29 mouse cellular contexts compared by ENCODE assay signal in the genomic region with DNA sequence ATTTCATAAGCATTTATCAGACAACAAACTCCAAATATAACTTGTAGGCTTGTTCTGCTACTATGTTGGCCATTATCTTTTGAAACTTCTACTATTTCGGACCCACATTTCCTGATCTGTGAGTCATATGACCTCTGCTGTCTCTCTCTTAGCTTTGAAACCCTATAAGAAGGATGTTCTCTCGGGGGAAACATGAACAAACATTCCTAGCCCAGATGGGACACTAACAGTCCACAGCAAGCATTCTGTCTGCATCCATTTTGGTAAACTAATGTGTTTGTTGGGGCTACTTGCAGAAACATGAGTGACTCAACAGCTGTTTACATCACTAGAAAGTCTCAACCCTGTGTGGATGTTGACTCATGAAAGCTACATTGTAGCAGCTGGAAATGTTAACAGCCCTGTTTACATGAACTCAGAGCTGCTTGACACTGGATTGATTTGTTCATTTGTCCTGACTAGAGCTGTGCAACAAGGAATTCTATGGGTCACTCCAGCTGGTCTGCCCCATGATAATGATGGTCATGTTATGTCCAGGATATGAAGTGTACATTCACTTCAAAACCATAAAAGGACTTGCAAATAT.
DNase-seq lines count a peak whose midpoint lies in the region; ATAC-seq and TF ChIP-seq lines count a peak whose summit lies in the region.
"Had no signal": no experiment of that assay in that cellular context is flagged by ENCODE, and none has a peak within 500 bp of the region (broad histone marks: within the 10 kb centered on the region; RNA-seq: fewer than 3 reads in every experiment).

No protein-coding gene starts in this region.

- H3K9me3 ChIP-seq in kidney, postnatal 0 days (replicated peaks; ENCODE audit: low read length), result no peaks in the 10 kb centered on the region
- no peaks in the 10 kb centered on the region for H3K9me3 ChIP-seq in stomach, embryonic 14.5 days (ENCODE audit: control insufficient read depth, low read depth, low read length)
- H3K9me3 ChIP-seq: forebrain, embryonic 13.5 days; heart, embryonic 13.5 days; liver, embryonic 12.5 days; megakaryocyte, embryonic 14.5 days; midbrain, embryonic 12.5 days; neural tube, embryonic 13.5 days; stomach, embryonic 15.5 days had no signal

- ATAC-seq in kidney, postnatal 0 days (replicated peaks; ENCODE audit: low FRiP score, low read depth), result no peak
- 0 out of 2 replicates have a peak, but pooled peaks have one; percentile 49 for ATAC-seq in stomach, embryonic 14.5 days (ENCODE audit: insufficient number of reproducible peaks, insufficient read depth, low FRiP score, low read depth)
- ATAC-seq: forebrain, embryonic 13.5 days; liver, embryonic 12.5 days had no signal

- no peak overlapping the region for H3K27ac ChIP-seq in kidney, postnatal 0 days
- no peak overlapping the region for H3K27ac ChIP-seq in stomach, embryonic 14.5 days (ENCODE audit: low read length)
- H3K27ac ChIP-seq: forebrain, embryonic 13.5 days; heart, adult 2 months; heart, embryonic 13.5 days; hindbrain, embryonic 14.5 days; liver, embryonic 12.5 days; midbrain, embryonic 12.5 days; neural tube, embryonic 13.5 days; stomach, embryonic 15.5 days had no signal

- H3K9ac ChIP-seq in kidney, postnatal 0 days (ENCODE audit: low read depth, low read length), result no peak overlapping the region
- no peak overlapping the region for H3K9ac ChIP-seq in stomach, embryonic 14.5 days (replicated peaks; ENCODE audit: low read depth, low read length)
- H3K9ac ChIP-seq: forebrain, embryonic 13.5 days; heart, embryonic 13.5 days; hindbrain, embryonic 14.5 days; liver, embryonic 12.5 days; midbrain, embryonic 12.5 days; neural tube, embryonic 13.5 days; stomach, embryonic 15.5 days had no signal

- no peak overlapping the region for H3K4me2 ChIP-seq in kidney, postnatal 0 days (ENCODE audit: low read length)
- H3K4me2 ChIP-seq in stomach, embryonic 14.5 days (replicated peaks; ENCODE audit: low read depth, low read length), result no peak overlapping the region
- H3K4me2 ChIP-seq: forebrain, embryonic 13.5 days; heart, embryonic 13.5 days; hindbrain, embryonic 14.5 days; liver, embryonic 12.5 days; midbrain, embryonic 12.5 days; neural tube, embryonic 13.5 days; stomach, embryonic 15.5 days had no signal

- H3K4me3 ChIP-seq in kidney, postnatal 0 days (replicated peaks; ENCODE audit: low read depth, low read length), result no peak overlapping the region
- H3K4me3 ChIP-seq in stomach, embryonic 14.5 days (ENCODE audit: low read depth, low read length), result no peak overlapping the region
- H3K4me3 ChIP-seq: erythroblast, embryonic 14.5 days; forebrain, embryonic 13.5 days; heart, adult 2 months; heart, embryonic 13.5 days; liver, embryonic 12.5 days; megakaryocyte, embryonic 14.5 days; midbrain, embryonic 12.5 days; neural tube, embryonic 13.5 days; stomach, embryonic 15.5 days had no signal

- 39% methylated on average over 2 of the region's 2 CpGs for WGBS in kidney, postnatal 0 days
- 61% methylated on average over 2 of the region's 2 CpGs for WGBS in stomach, embryonic 14.5 days

- no peak for TF ChIP-seq CTCF in kidney, postnatal 0 days (IDR thresholded peaks at IDR 0.05; ENCODE audit: low read depth)

- no peaks in the 10 kb centered on the region for H3K36me3 ChIP-seq in kidney, postnatal 0 days (ENCODE audit: insufficient read depth, low read length)
- H3K36me3 ChIP-seq in stomach, embryonic 14.5 days (ENCODE audit: control insufficient read depth, insufficient read depth, low read length), result no peaks in the 10 kb centered on the region
- H3K36me3 ChIP-seq: heart, embryonic 13.5 days; liver, embryonic 12.5 days; midbrain, embryonic 12.5 days; neural tube, embryonic 13.5 days; stomach, embryonic 15.5 days had no signal

- DNase-seq in kidney, postnatal 0 days (ENCODE audit: low spot score), result peak; percentile 16
- no peak for DNase-seq in kidney, postnatal 14 days
- peak; percentile 0 for DNase-seq in lung, postnatal 36 days
- no peak for DNase-seq in lung, postnatal 14 days
- no peak for DNase-seq in retina, embryonic 14.5 days (ENCODE audit: low spot score)
- no peak for DNase-seq in frontal cortex, postnatal 25 days (ENCODE audit: low spot score in 2 of 2)
- DNase-seq: adrenal gland, adult 2 months; adrenal gland, postnatal 36 days; cerebellum, adult 2 months; gastrocnemius, postnatal 25 days; heart, adult 2 months; heart, postnatal 10 days; kidney, adult 2 months; layer of hippocampus, postnatal 36 days; left cerebral cortex, postnatal 4 days; lung, adult 18-20 months; right cerebral cortex, postnatal 14 days; thymus, adult 18-20 months; thymus, postnatal 25 days had no signal

- H3K4me1 ChIP-seq in kidney, postnatal 0 days (replicated peaks; ENCODE audit: insufficient read depth, low read length), result no peaks in the 10 kb centered on the region
- no peaks in the 10 kb centered on the region for H3K4me1 ChIP-seq in stomach, embryonic 14.5 days (ENCODE audit: control insufficient read depth, insufficient read depth, low read length)
- H3K4me1 ChIP-seq: liver, embryonic 12.5 days; megakaryocyte, embryonic 14.5 days; midbrain, embryonic 12.5 days; neural tube, embryonic 13.5 days; stomach, embryonic 15.5 days had no signal

- no peaks in the 10 kb centered on the region for H3K27me3 ChIP-seq in kidney, postnatal 0 days (ENCODE audit: insufficient read depth, low read length)
- no peaks in the 10 kb centered on the region for H3K27me3 ChIP-seq in stomach, embryonic 14.5 days (ENCODE audit: control insufficient read depth, insufficient read depth, low read length)
- H3K27me3 ChIP-seq: forebrain, embryonic 13.5 days; heart, embryonic 13.5 days; liver, embryonic 12.5 days; megakaryocyte, embryonic 14.5 days; midbrain, embryonic 12.5 days; neural tube, embryonic 13.5 days; stomach, embryonic 15.5 days had no signal

Comparison
In these comparisons a context has a peak if more than half of its experiments do, and no peak if none do; other contexts are left out.
1. DNase-seq: peak in kidney, postnatal 0 days (single experiment) and lung, postnatal 36 days (single experiment); none in kidney, postnatal 14 days (single experiment), lung, postnatal 14 days (single experiment), retina, embryonic 14.5 days (single experiment) and frontal cortex, postnatal 25 days (0 of 2).